Mouse (Mus musculus): Measurements from ENCODE around the gene Sp110.
"Not testable (repeated sequence)": the region's sequence is repeated elsewhere in the genome, so short reads cannot be mapped to it uniquely, and the experiment has no call there.

Sp110 gene

DNA sequence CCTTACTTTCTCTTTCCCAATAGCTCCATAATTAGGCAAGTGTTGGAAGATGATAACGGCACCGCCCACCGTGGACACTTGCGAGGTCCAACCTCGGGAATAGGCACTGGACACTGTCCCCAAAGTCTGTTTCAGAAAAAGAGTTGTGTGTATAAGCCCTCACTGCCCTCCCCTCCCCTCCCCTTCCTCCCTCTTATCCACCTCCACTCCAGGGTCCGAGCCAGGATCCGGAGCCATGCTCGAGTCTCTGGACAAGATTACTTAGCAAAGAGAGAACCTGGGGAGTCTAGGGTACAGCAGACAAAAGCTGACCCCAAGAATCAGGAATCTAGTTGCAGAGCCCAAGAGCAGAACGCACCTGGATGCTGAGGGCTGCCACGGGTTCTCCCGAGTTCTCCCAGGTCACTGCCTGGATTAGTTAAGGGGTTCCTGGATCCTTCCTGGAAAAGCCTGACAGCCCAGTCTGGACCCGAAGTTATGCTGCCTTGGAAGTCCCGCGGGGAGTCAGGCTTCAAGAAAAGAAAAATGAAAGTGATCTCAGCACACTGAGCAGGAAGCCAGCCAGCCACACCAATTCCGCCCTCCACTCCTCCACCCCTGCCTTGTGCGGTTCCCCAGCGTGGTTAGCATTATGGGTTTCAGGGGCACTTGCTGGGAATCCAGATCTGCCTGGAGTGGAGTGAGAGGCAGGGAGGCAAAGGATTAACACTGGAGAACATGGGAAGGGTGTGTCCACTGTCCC lies at the start of gene Sp110:
TSS of gene Sp110 (minus strand) at position 547 of the 742 bp plus-strand sequence.
- peak; percentile 69 for DNase-seq (ENCODE audit: low read depth, low spot score)

DNA sequence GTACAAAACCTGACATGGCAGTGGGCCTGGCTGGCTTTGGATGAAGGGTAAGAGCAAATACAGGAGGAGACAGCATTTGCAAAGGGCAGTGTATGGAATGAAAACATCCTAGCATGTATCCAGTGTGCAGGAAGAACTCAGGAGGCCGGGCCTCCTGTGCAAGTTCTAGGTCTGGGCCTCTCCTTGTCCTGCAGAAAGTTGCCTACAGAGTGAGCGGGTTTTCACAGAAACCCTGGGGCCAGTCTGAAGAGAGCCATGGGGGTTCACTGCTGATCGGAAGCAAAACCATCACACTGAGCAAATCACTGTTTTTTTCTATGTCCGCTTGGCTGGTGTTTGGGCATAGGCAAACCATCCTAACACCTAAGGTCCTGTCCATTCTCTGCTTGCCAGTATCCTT lies 39.5 kb upstream of the Sp110 start:
- not testable (repeated sequence) for DNase-seq (ENCODE audit: low read depth, low spot score)

- not testable (repeated sequence) for DNase-seq (ENCODE audit: low read depth, low spot score)
These were observed 38.3 kb upstream of the Sp110 start for GRCm38 (mm10) chr1:85636936-85637335.

DNA sequence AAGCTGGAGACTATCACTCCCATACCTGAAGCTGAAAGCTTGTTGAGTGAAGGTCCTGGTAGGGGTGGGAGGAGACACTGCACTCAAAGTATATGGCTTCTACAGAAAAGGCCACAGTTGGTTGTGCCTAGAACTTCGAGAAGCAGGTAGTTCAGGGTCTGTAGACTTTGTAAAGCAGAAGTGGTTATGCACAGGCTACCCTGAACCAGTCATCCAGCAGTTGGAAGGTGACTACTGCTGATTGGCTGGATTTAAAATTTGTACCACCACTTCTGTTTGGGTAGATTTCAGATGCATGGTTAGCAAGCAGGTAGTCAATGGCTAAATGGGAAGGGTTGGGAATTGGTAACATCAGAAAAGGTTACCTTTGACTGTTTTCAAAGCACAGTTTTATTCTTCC lies 20.1 kb upstream of the Sp110 start:
- peak; percentile 41 for DNase-seq (ENCODE audit: low read depth, low spot score)

DNA sequence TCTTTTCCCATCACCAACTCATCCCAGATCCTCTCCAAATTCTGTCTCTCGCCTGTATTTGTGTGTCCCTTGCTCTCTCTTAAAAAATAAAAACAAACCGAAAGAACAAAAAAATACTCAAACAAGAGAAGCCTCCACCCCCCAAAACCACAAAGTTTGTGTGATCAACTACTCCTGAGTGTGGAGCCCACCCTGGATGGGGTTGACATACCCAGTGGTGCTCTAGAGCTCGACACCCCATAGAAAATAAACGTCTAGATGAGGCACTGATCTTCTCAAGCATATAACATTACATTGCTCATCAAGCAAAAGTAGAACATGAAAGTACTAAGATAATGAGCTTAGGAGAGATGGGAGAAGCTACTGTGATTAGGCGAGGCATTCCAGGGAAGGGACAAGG lies 18.5 kb upstream of the Sp110 start:
- DNase-seq (ENCODE audit: low read depth, low spot score): not testable (repeated sequence)

GRCm38 (mm10) chr1:85615819-85616218 lies 17.2 kb upstream of the Sp110 start:
- DNase-seq (ENCODE audit: low read depth, low spot score): not testable (repeated sequence)

- not testable (repeated sequence) for DNase-seq (ENCODE audit: low read depth, low spot score)
These were observed 16.5 kb upstream of the Sp110 start for GRCm38 (mm10) chr1:85615096-85615495.

- not testable (repeated sequence) for DNase-seq (ENCODE audit: low read depth, low spot score)
These were observed 12.0 kb upstream of the Sp110 start for GRCm38 (mm10) chr1:85610581-85610980.

GRCm38 (mm10) chr1:85608361-85608760 lies 9.7 kb upstream of the Sp110 start:
- DNase-seq (ENCODE audit: low read depth, low spot score): peak; percentile 59

GRCm38 (mm10) chr1:85604341-85604740 lies 5.7 kb upstream of the Sp110 start:
- DNase-seq (ENCODE audit: low read depth, low spot score): not testable (repeated sequence)

DNA sequence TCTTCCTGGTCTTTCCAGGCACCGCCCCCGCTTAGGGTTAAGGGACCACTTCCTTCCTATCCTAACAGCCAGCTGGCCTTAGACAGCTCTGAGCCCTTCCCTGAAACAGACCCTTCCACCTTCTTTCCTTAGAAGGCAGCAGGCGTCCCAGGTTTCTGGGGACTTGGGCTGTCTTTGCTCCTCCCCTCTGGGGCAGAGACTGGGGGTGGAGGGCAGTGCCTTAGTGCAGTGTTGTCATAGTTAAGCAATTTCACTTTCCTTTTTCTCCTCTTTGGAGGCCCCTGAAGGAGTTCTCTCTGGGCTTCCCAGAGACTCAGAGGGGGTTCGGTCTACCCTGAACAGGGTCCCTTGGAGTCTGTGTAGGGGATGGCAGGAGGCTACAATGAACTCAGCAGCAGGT lies 2.2 kb upstream of the Sp110 start:
- DNase-seq (ENCODE audit: low read depth, low spot score): peak; percentile 74

DNA sequence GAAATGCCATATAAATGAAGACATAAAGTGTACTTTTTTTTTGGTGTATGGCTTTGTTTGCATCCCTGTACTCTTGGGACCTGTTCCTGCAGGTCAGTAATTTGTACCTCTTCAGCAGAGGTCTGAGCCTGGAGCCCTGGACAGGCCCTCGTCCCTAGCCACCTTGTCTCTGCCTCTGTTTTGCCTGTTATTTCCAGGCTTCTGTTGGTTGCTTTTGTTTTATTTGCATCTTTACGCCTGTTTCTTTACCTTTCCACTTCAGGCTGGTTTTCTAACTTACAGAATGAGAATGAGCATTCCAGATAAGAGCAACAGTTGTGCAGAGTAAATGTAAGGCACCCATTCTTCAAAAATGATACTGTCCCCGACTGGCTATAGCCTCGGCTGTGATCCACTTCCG lies 1.5 kb upstream of the Sp110 start, which contains the start of gene Sp140:
TSS of gene Sp140 (plus strand) at position 301 of the 400 bp plus-strand sequence.
- not testable (repeated sequence) for DNase-seq (ENCODE audit: low read depth, low spot score)

- not testable (repeated sequence) for DNase-seq (ENCODE audit: low read depth, low spot score)
These were observed 6.1 kb downstream of the Sp110 start for GRCm38 (mm10) chr1:85592526-85592925.

GRCm38 (mm10) chr1:85588697-85589096 lies 9.9 kb downstream of the Sp110 start:
- not testable (repeated sequence) for DNase-seq (ENCODE audit: low read depth, low spot score)

- peak; percentile 36 for DNase-seq (ENCODE audit: low read depth, low spot score)
These were observed 17.1 kb downstream of the Sp110 start for GRCm38 (mm10) chr1:85581518-85581917.

- DNase-seq (ENCODE audit: low read depth, low spot score): not testable (repeated sequence)
These were observed 18.0 kb downstream of the Sp110 start for GRCm38 (mm10) chr1:85580578-85580977.

GRCm38 (mm10) chr1:85580148-85580534 lies 18.5 kb downstream of the Sp110 start:
- DNase-seq (ENCODE audit: low read depth, low spot score): not testable (repeated sequence)

DNA sequence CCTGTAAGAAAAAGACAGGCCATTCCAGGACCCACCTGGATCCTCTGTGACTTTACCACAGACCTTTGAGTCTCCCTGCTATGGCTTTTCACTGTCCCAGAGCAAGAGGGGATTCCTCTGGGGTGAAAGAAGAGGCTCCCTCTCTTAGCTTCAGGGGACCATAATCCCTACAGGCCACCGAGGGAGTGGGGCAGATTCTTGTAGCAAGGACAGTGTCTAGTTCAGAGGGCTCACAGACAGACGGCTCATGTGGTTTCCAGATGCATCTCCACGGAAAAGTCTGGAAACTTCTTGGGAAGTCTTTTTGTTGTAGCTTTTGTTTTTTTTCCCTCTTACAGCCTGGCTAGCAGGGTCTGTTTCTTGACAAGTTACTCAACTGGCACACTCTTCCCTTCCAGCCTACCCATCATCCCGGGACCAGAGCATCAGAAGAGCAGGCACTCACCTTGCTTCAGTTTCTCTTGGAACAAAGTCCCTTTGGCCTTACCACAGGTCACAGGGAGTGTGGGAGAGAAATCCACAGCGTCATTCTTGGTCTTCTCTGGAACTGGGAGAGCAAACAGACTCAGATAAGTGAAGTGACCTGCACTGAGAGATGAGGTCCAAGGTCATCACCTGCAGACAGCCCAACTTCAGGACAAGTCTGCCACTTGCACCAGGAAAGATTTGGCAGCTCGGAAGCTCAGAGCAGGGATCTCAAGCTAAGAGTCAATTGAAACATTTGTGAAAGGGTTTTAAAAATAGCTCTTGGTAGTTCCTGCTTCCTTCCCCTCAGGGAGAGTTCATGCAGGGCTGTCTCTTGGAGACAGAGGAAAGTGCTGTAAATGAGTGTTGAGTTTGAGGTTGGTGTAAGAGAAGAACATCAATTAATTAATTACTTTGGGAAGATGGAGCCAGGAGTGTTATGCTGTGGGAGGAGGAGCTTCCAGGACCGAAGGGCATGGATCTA lies 19.1 kb downstream of the Sp110 start:
- not testable (repeated sequence) for DNase-seq (ENCODE audit: low read depth, low spot score)

GRCm38 (mm10) chr1:85578372-85579010 lies 20.1 kb downstream of the Sp110 start:
- not testable (repeated sequence) for DNase-seq (ENCODE audit: low read depth, low spot score)

- not testable (repeated sequence) for DNase-seq (ENCODE audit: low read depth, low spot score)
These were observed 23.2 kb downstream of the Sp110 start, which contains the start of gene G530012D18Rik for GRCm38 (mm10) chr1:85575376-85575775. Gene G530012D18Rik (plus strand): TSS chr1:85575676.

- peak; percentile 27 for DNase-seq (ENCODE audit: low read depth, low spot score)
These were observed 25.1 kb downstream of the Sp110 start for GRCm38 (mm10) chr1:85573554-85573953.

- not testable (repeated sequence) for DNase-seq (ENCODE audit: low read depth, low spot score)
These were observed 43.4 kb downstream of the Sp110 start for GRCm38 (mm10) chr1:85555261-85555660.
